Mouse (Mus musculus) hematopoietic stem cell, adult 5-6 weeks (primary cell): Measurements from ENCODE around the gene Gm8267. TPM values are rescaled to one million over a fixed set of nuclear protein-coding genes. Genes with fewer than 3 reads are reported as not detected.
"Not testable (repeated sequence)": the region's sequence is repeated elsewhere in the genome, so short reads cannot be mapped to it uniquely, and the experiment has no call there.

Experiments
- ATAC-seq, 2 experiments: fragments of 125-278 bp in 1 of 2; replicated peaks in 1 of 2; 2 replicates each; pipeline ENCODE4 v1.8.0; 2016 to 2017; ENCODE audit warnings: inconsistent platforms in 2 of 2, mild to moderate bottlenecking in 2 of 2, moderate number of reproducible peaks in 2 of 2, low read depth in 1 of 2, moderate TSS enrichment in 1 of 2; ENCODE audit not compliant: low FRiP score in 2 of 2, poor library complexity in 2 of 2, severe bottlenecking in 2 of 2, insufficient read depth in 1 of 2, low TSS enrichment in 1 of 2
- total RNA-seq: library from RNA; stranded (forward); fragments of 172-1452, 232-1000 nt; gene quantifications from 2 replicates; pipeline ENCODE4 v1.2.3, GENCODE M21; 2017

The Gm8267 gene
- total RNA-seq: not detected in 2 replicates

GRCm38 (mm10) chr14:44750240-44750639 is at the start of gene Gm8267:
TSS of gene Gm8267 (minus strand) at chr14:44750340.
- ATAC-seq: no peak

DNA sequence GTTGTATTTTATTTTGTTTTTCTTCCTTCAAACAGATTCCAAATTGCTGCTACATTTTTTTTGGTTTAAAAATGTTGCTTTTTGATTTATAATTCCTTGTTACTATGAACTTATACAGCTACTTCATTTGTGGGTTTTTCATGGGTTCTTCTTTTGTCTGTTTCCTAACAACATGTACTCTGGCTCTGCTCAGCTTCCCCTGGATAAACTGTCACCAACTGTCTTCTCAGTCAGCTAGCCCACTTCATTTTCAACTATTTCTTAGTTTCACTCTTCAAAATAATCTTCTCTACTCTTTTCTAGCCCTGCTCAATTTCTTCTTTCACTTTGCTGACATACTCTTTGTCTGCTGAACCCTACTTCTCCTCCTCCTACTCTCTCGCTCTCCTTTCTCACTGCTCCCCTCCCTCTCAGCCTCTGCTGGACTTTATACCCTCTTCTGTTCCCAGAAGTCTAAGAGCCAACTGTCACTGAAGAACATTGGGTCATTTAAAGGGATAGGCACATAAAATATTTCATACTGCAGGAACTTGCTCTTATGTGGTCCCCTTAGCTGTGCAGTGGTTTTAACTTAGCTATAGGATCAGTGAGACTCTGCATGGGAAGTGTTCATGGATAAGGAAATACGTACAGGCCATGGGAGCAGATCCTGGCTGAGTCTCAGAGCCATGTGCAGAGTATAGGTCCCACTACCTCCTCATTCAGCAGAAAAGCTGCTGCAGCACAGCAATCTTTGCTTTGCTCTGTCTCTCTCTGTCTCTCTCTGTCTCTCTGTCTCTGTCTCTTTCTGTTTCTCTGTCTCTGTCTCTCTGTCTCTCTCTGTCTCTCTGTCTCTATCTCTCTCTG is 39.6 kb upstream of the Gm8267 start:
- ATAC-seq: peak; percentile 60 to 75; a peak in 3 of 4 replicates

- not testable (repeated sequence) for ATAC-seq
These were observed 7.4 kb downstream of the Gm8267 start for GRCm38 (mm10) chr14:44742789-44743188.

- not testable (repeated sequence) for ATAC-seq
These were observed 19.4 kb downstream of the Gm8267 start for GRCm38 (mm10) chr14:44730711-44731110.

GRCm38 (mm10) chr14:44706356-44706755 is 43.8 kb downstream of the Gm8267 start, which contains the start of gene Gm8257:
TSS of gene Gm8257 (minus strand) at chr14:44706456.
- not testable (repeated sequence) for ATAC-seq

Other genes starting within 250 kb of the Gm8267 start
- gene Gm17093, start 232.1 kb downstream of the Gm8267 start, total RNA-seq: not detected in 2 replicates
- not detected in 2 replicates for gene Gm8247, start 167.2 kb downstream of the Gm8267 start, total RNA-seq
- not detected in 2 replicates for gene Gm5624, start 122.4 kb downstream of the Gm8267 start, total RNA-seq
- not detected in 2 replicates for gene Gm8257, start 43.9 kb downstream of the Gm8267 start, total RNA-seq
- gene Ptgdr, start 109.0 kb upstream of the Gm8267 start, total RNA-seq: not detected in 2 replicates
- 1.4 and 2.5 TPM in 2 replicates for gene Ptger2, start 237.9 kb upstream of the Gm8267 start, total RNA-seq